ENCODE assay signal across 20 mouse cellular contexts in genomic region chr13:48950600-48951241, GRCm38 (mm10). TPM values are rescaled to one million over a fixed set of nuclear protein-coding genes. Genes with fewer than 3 reads are reported as not detected.
DNase-seq lines count a peak whose midpoint lies in the region; ATAC-seq and TF ChIP-seq lines count a peak whose summit lies in the region.
"Had no signal": no experiment of that assay in that cellular context is flagged by ENCODE, and none has a peak within 500 bp of the region (broad histone marks: within the 10 kb centered on the region; RNA-seq: fewer than 3 reads in every experiment).

No protein-coding gene starts in this region.

- no peak for TF ChIP-seq CTCF in cerebellum, adult 2 months (IDR thresholded peaks at IDR 0.05; ENCODE audit: borderline replicate concordance, insufficient read depth, low read depth, low read length)
- no peak for TF ChIP-seq CTCF in intestine, postnatal 0 days (IDR thresholded peaks at IDR 0.05; ENCODE audit: low read depth)

- peaks cover 22% of the 10 kb centered on the region for H3K36me3 ChIP-seq in kidney, embryonic 16.5 days (ENCODE audit: insufficient read depth, low read length)
- H3K36me3 ChIP-seq in intestine, postnatal 0 days (ENCODE audit: control insufficient read depth, insufficient read depth): peaks cover 14% of the 10 kb centered on the region; the same call in 1 of the 2 replicates

- H3K4me1 ChIP-seq in cerebellum, adult 2 months (ENCODE audit: control insufficient read depth, insufficient read depth, low read length): peaks cover 7% of the 10 kb centered on the region
- peaks cover 12% of the 10 kb centered on the region for H3K4me1 ChIP-seq in kidney, embryonic 16.5 days (ENCODE audit: insufficient read depth, low read length)
- 0 out of 2 replicates have a peak, but pooled peaks cover 5% of the 10 kb centered on the region for H3K4me1 ChIP-seq in intestine, postnatal 0 days (replicated peaks; ENCODE audit: control insufficient read depth, insufficient read depth, low read length)
- H3K4me1 ChIP-seq: neural tube, embryonic 15.5 days had no signal

- no peak overlapping the region for H3K4me3 ChIP-seq in cerebellum, adult 2 months (replicated peaks; ENCODE audit: insufficient read depth, low read depth, low read length)
- H3K4me3 ChIP-seq in kidney, embryonic 16.5 days (ENCODE audit: low read length): no peak overlapping the region
- H3K4me3 ChIP-seq in intestine, postnatal 0 days (ENCODE audit: low read depth, low read length): no peak overlapping the region
- H3K4me3 ChIP-seq: heart, adult 2 months; hindbrain, embryonic 10.5 days; neural tube, embryonic 15.5 days had no signal

- H3K4me2 ChIP-seq in kidney, embryonic 16.5 days (replicated peaks; ENCODE audit: low read depth, low read length): no peak overlapping the region
- no peak overlapping the region for H3K4me2 ChIP-seq in intestine, postnatal 0 days (replicated peaks; ENCODE audit: low read depth)
- H3K4me2 ChIP-seq: liver, embryonic 11.5 days; lung, embryonic 14.5 days; neural tube, embryonic 15.5 days had no signal

- 0 out of 2 replicates have a peak overlapping the region, but pooled peaks have one; percentile 21 for H3K27ac ChIP-seq in cerebellum, adult 2 months (ENCODE audit: insufficient read depth, low read length)
- H3K27ac ChIP-seq in kidney, embryonic 16.5 days (ENCODE audit: low read length): peak overlapping the region; percentile 16; the same call in 1 of the 2 replicates
- no peak overlapping the region for H3K27ac ChIP-seq in intestine, postnatal 0 days (ENCODE audit: low read depth, low read length)
- H3K27ac ChIP-seq: heart, adult 2 months; hindbrain, embryonic 10.5 days; hindbrain, postnatal 0 days; neural tube, embryonic 15.5 days had no signal

- H3K27me3 ChIP-seq in cerebellum, adult 2 months (ENCODE audit: control insufficient read depth, insufficient read depth, low read length): no peaks in the 10 kb centered on the region
- H3K27me3 ChIP-seq in kidney, embryonic 16.5 days (ENCODE audit: insufficient read depth, low read length): no peaks in the 10 kb centered on the region
- H3K27me3 ChIP-seq in intestine, postnatal 0 days (replicated peaks; ENCODE audit: control insufficient read depth, insufficient read depth, low read length): no peaks in the 10 kb centered on the region
- H3K27me3 ChIP-seq: neural tube, embryonic 15.5 days had no signal

- 48% methylated on average over 5 of the region's 5 CpGs for WGBS in cerebellum, adult 2 months
- WGBS in kidney, embryonic 16.5 days: 34% methylated on average over 5 of the region's 5 CpGs
- 28% methylated on average over 5 of the region's 5 CpGs for WGBS in intestine, postnatal 0 days

- DNase-seq in cerebellum, adult 2 months: no peak
- no peak for DNase-seq in cerebellum, postnatal 4 days (ENCODE audit: low spot score in 2 of 2)
- DNase-seq in kidney, adult 11 months: no peak
- peak; percentile 64 for DNase-seq in R1 (ENCODE audit: low read depth, low spot score)
- no peak for DNase-seq in ovary, postnatal 14 days (ENCODE audit: low spot score)
- DNase-seq in right cerebral cortex, postnatal 10 days (ENCODE audit: low spot score in 2 of 2): no peak
- DNase-seq: adrenal gland, adult 8-10 months; cerebellum, adult 9-11 months; gastrocnemius, postnatal 14 days; heart, adult 2 months; lung, embryonic 14.5 days; lung, postnatal 36 days; thymus, postnatal 36 days had no signal

- TF ChIP-seq POLR2A in cerebellum, adult 2 months (IDR thresholded peaks at IDR 0.05; ENCODE audit: borderline replicate concordance, insufficient read depth, low read length): no peak

- no peak overlapping the region for H3K9ac ChIP-seq in kidney, embryonic 16.5 days (replicated peaks; ENCODE audit: low read length)
- H3K9ac ChIP-seq in intestine, postnatal 0 days (ENCODE audit: low read depth, low read length): no peak overlapping the region
- H3K9ac ChIP-seq: lung, embryonic 14.5 days; neural tube, embryonic 15.5 days had no signal

- no peak for ATAC-seq in kidney, embryonic 16.5 days (ENCODE audit: low FRiP score, low TSS enrichment)
- peak; percentile 66 for ATAC-seq in intestine, postnatal 0 days
- ATAC-seq: hindbrain, postnatal 0 days; midbrain, embryonic 16.5 days had no signal

- H3K9me3 ChIP-seq in kidney, embryonic 16.5 days (ENCODE audit: low read length): no peaks in the 10 kb centered on the region
- H3K9me3 ChIP-seq in intestine, postnatal 0 days (ENCODE audit: control insufficient read depth): no peaks in the 10 kb centered on the region
- H3K9me3 ChIP-seq: hindbrain, embryonic 10.5 days; neural tube, embryonic 15.5 days had no signal

RNA-seq across cellular contexts. Expression of gene Fam120a, which starts 17.1 kb away (rescaled TPM):
- 64.4 and 69.2 TPM in 2 replicates for polyA plus RNA-seq in cerebellum, adult 2 months (2012; rRNA removed)
- 23.2 and 24.8 TPM in 2 replicates for polyA plus RNA-seq in kidney, embryonic 16.5 days (2015; fragmentation: Nextera tagmentation; extraction: Ambion mirVana)
- polyA plus RNA-seq in intestine, postnatal 0 days (2015; fragmentation: Nextera tagmentation; extraction: Ambion mirVana): 24.2 and 25.9 TPM in 2 replicates
